Mouse (Mus musculus) CH12.LX (cell line): Measurements from ENCODE around the gene Spn.

ENCODE experiments used
- POLR2A ChIP-seq: IDR thresholded peaks from 2 replicates; pipeline ENCODE4 v1.6.1; 2011; ENCODE audit warnings: low read depth, mild to moderate bottlenecking, improper control_type of control experiment, low read length
- ZC3H11A ChIP-seq: IDR thresholded peaks from 2 replicates; pipeline ENCODE4 v1.6.1; 2012; ENCODE audit warnings: low read depth, mild to moderate bottlenecking, inconsistent platforms, low read length, improper control_type of control experiment

DNA sequence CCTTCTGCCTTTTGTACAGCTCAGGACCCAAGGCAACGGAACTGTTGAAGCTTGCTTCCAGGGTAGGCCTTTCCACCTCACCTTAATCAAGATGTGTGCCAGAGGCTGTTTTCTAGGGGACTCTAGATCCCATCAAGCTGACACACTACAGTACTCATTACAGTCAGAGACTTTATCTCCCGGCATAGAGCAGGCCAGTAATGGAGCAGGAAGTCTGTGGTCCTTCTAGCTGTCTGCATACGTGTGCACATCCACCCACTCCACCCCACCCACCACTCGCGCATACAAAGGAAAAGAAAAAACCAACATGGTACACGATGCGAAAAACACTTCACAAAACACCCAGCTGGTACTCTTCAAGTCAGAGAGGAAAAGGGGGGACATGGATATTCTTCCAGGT lies 6.8 kb upstream of the Spn start:
- TF ChIP-seq POLR2A (no peak), ZC3H11A (no peak)
